Mouse (Mus musculus) CH12.LX (cell line): ENCODE measurements at regions not wholly inside any gene's neighbourhood (a gene's known extent, or its start where the extent isn't known, plus 50 kb on each side); places are given as distances from the start of the nearest gene placed in this dataset.

Experiments
- DNase-seq: peaks from one replicate; pipeline ENCODE4 v3.0.0-alpha.2; 2013; ENCODE audit errors: extremely low read depth
- H3K27ac ChIP-seq: 2 replicates; pipeline ENCODE4 v1.5.1; 2012; ENCODE audit warnings: low read depth, mild to moderate bottlenecking, control low read depth, moderate library complexity; ENCODE audit not compliant: insufficient read depth
- H3K27me3 ChIP-seq: replicated peaks from 2 replicates; pipeline ENCODE3; 2012; ENCODE audit warnings: inconsistent platforms
- H3K36me3 ChIP-seq, 2 experiments: replicated peaks in 1 of 2; 2 replicates each; pipeline versions ENCODE3 to v1.6.1; 2012; ENCODE audit warnings: inconsistent platforms in 1 of 2, low read length in 1 of 2, mild to moderate bottlenecking in 1 of 2, mixed read lengths in 1 of 2, moderate library complexity in 1 of 2; ENCODE audit not compliant: control insufficient read depth in 1 of 2, insufficient read depth in 1 of 2
- H3K4me1 ChIP-seq, 2 experiments: 2 replicates each; pipeline ENCODE4 v1.6.1; 2012; ENCODE audit warnings: inconsistent platforms in 1 of 2, moderate library complexity in 1 of 2; ENCODE audit not compliant: insufficient read depth in 2 of 2, control insufficient read depth in 1 of 2
- H3K4me2 ChIP-seq: 2 replicates; pipeline ENCODE4 v1.6.1; 2012; ENCODE audit warnings: low read depth, mild to moderate bottlenecking, control low read depth; ENCODE audit not compliant: poor library complexity, insufficient read depth, severe bottlenecking
- H3K4me3 ChIP-seq, 3 experiments: fragments of 150-350 bp in 1 of 3; sonication (generic) in 1 of 3; replicated peaks in 1 of 3; 2 replicates each; pipeline versions ENCODE3 to v1.5.1; 2011 to 2012; ENCODE audit warnings: low read depth in 2 of 3, low read length in 2 of 3, mild to moderate bottlenecking in 2 of 3, moderate library complexity in 2 of 3, control low read depth in 1 of 3, improper control_type of control experiment in 1 of 3, inconsistent platforms in 1 of 3, mixed read lengths in 1 of 3; ENCODE audit not compliant: poor library complexity in 1 of 3
- H3K79me2 ChIP-seq: replicated peaks from 2 replicates; pipeline ENCODE4 v1.6.1; 2012; ENCODE audit warnings: mild to moderate bottlenecking, moderate library complexity; ENCODE audit not compliant: control insufficient read depth, poor library complexity, insufficient read depth, severe bottlenecking; ENCODE audit errors: extremely low read depth
- H3K9ac ChIP-seq: 2 replicates; pipeline ENCODE4 v1.6.1; 2012; ENCODE audit warnings: low read depth, mild to moderate bottlenecking, control low read depth, moderate library complexity; ENCODE audit not compliant: insufficient read depth
- H3K9me3 ChIP-seq: replicated peaks from 2 replicates; pipeline ENCODE3; 2012; ENCODE audit warnings: low read length, inconsistent platforms, mixed read lengths
- CHD1 ChIP-seq: IDR thresholded peaks from 2 replicates; pipeline ENCODE4 v1.6.1; 2012; ENCODE audit warnings: low read depth, low read length, improper control_type of control experiment, inconsistent platforms
- E2F4 ChIP-seq: IDR thresholded peaks from 2 replicates; pipeline ENCODE4 v1.6.1; 2011; ENCODE audit warnings: low read depth, low read length, improper control_type of control experiment; ENCODE audit not compliant: insufficient replicate concordance
- ELF1 ChIP-seq: IDR thresholded peaks from 2 replicates; pipeline ENCODE4 v1.6.1; 2014; ENCODE audit warnings: low read depth, mild to moderate bottlenecking, inconsistent platforms, low read length, improper control_type of control experiment
- ETS1 ChIP-seq: conservative IDR thresholded peaks from 2 replicates; pipeline ENCODE4 v1.6.1; 2012; ENCODE audit warnings: low read depth, mild to moderate bottlenecking, inconsistent platforms, low read length, improper control_type of control experiment, moderate library complexity
- HCFC1 ChIP-seq: IDR thresholded peaks from 2 replicates; pipeline ENCODE4 v1.6.1; 2012; ENCODE audit warnings: low read depth, mild to moderate bottlenecking, inconsistent platforms, low read length, improper control_type of control experiment
- MAFK ChIP-seq: IDR thresholded peaks from 2 replicates; pipeline ENCODE4 v1.6.1; 2011; ENCODE audit warnings: low read length, improper control_type of control experiment; ENCODE audit not compliant: insufficient replicate concordance
- MAZ ChIP-seq: IDR thresholded peaks from 2 replicates; pipeline ENCODE4 v1.6.1; 2012; ENCODE audit warnings: low read depth, mild to moderate bottlenecking, inconsistent platforms, low read length, improper control_type of control experiment, moderate library complexity
- MEF2A ChIP-seq: IDR thresholded peaks from 2 replicates; pipeline ENCODE4 v1.6.1; 2014; ENCODE audit warnings: low read depth, mild to moderate bottlenecking, inconsistent platforms, low read length, improper control_type of control experiment, borderline replicate concordance
- NELFE ChIP-seq: IDR thresholded peaks from 2 replicates; pipeline ENCODE4 v1.6.1; 2011; ENCODE audit warnings: low read depth, low read length, improper control_type of control experiment
- PAX5 ChIP-seq: IDR thresholded peaks from 2 replicates; pipeline ENCODE4 v1.6.1; 2012; ENCODE audit warnings: low read length, inconsistent platforms, mixed read lengths
- POLR2A ChIP-seq: IDR thresholded peaks from 2 replicates; pipeline ENCODE4 v1.6.1; 2011; ENCODE audit warnings: low read depth, mild to moderate bottlenecking, improper control_type of control experiment, low read length
- RAD21 ChIP-seq: IDR thresholded peaks from 2 replicates; pipeline ENCODE4 v1.6.1; 2011; ENCODE audit warnings: low read depth, mild to moderate bottlenecking, low read length, improper control_type of control experiment, moderate library complexity
- RCOR1 ChIP-seq: conservative IDR thresholded peaks from 2 replicates; pipeline ENCODE4 v1.6.1; 2012; ENCODE audit warnings: low read depth, mild to moderate bottlenecking, inconsistent platforms, low read length, improper control_type of control experiment
- TCF12 ChIP-seq: IDR thresholded peaks from 2 replicates; pipeline ENCODE4 v1.6.1; 2014; ENCODE audit warnings: low read depth, mild to moderate bottlenecking, inconsistent platforms, low read length, improper control_type of control experiment
- USF2 ChIP-seq: conservative IDR thresholded peaks from 2 replicates; pipeline ENCODE4 v1.6.1; 2011; ENCODE audit warnings: low read depth, low read length, improper control_type of control experiment
- dilution Hi-C: fragments of 300-500 bp; cut with MboI; formaldehyde crosslinking; loops from 2 replicates; pipeline ENCODE4 v1.14.3; 2020; ENCODE audit warnings: low sequenced_read_pairs; ENCODE audit not compliant: extremely low pct_unique_long_range_greater_than_20kb, extremely low pct_ligation_motif_present
- in situ Hi-C: fragments of 300-500 bp; cut with MboI; formaldehyde crosslinking; loops from 3 replicates; pipeline ENCODE4 v1.14.3; 2019; ENCODE audit warnings: low sequenced_read_pairs, low pct_ligation_motif_present, low pct_unique_long_range_greater_than_20kb, mixed read lengths

- no peak overlapping the region for H3K4me3 ChIP-seq
- no peak for DNase-seq
- TF ChIP-seq MAFK, result no peak
- TF ChIP-seq RAD21, result no peak
- TF ChIP-seq POLR2A, result no peak
- no peak for TF ChIP-seq NELFE
- TF ChIP-seq ETS1, result no peak
- no peak for TF ChIP-seq ELF1
- TF ChIP-seq E2F4, result no peak
- no peak for TF ChIP-seq USF2
- no peak for TF ChIP-seq TCF12
- TF ChIP-seq, all 38 proteins: peak for 0
- H3K36me3 ChIP-seq, result no peaks in the 10 kb centered on the region
- H3K27ac ChIP-seq, result no peak overlapping the region
- in situ Hi-C loops, result no loop called here
- H3K27me3 ChIP-seq, result no peaks in the 10 kb centered on the region
- H3K79me2 ChIP-seq, result no peaks in the 10 kb centered on the region
- no peak overlapping the region for H3K9ac ChIP-seq
- dilution Hi-C loops, result no loop called here
- H3K9me3 ChIP-seq, result no peaks in the 10 kb centered on the region
- no peak overlapping the region for H3K4me2 ChIP-seq
- H3K4me1 ChIP-seq, result 0 out of 4 replicates have a peak, but pooled peaks cover 0 to 5% of the 10 kb centered on the region in 2 experiments
Measured at GRCm38 (mm10) chr19:36229941-36230340, 110.0 kb upstream of the Ankrd1 start.

DNA sequence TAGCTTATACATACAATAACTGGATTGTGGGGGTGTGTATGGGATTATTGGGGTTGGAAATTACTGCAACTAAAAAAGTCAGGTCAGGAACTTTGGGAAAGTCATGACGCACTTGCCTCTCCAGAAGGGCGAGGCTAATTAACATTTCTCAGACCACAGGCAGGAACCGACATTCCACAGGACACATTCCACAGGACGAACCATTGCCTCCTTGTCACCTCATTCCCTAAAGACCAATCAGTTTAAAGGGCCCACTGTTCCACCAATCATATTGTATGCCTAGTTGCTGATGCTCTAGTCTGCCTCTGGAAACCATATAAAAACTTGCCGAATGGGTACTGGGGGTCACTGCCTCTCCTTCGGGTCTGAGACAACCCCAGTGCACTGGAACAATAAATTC lies 113.0 kb upstream of the Pcgf5 start:
- no peaks in the 10 kb centered on the region for H3K9me3 ChIP-seq
- no peaks in the 10 kb centered on the region for H3K79me2 ChIP-seq
- no peak overlapping the region for H3K27ac ChIP-seq
- no peak overlapping the region for H3K4me2 ChIP-seq
- no peak overlapping the region for H3K4me3 ChIP-seq
- in situ Hi-C loops, result no loop called here
- H3K4me1 ChIP-seq, result no peaks in the 10 kb centered on the region
- H3K36me3 ChIP-seq, result no peaks in the 10 kb centered on the region
- H3K9ac ChIP-seq, result no peak overlapping the region
- dilution Hi-C loops, result no loop called here
- no peak for TF ChIP-seq MAZ
- no peak for TF ChIP-seq ELF1
- TF ChIP-seq PAX5, result no peak
- no peak for TF ChIP-seq RCOR1
- TF ChIP-seq CHD1, result no peak
- no peak for TF ChIP-seq HCFC1
- no peak for TF ChIP-seq MEF2A
- DNase-seq, result no peak
- H3K27me3 ChIP-seq, result no peaks in the 10 kb centered on the region
